Mouse (Mus musculus) embryonic facial prominence, embryonic 11.5 days (tissue): ENCODE data around the gene Lrrc10. TPM values are rescaled to one million over a fixed set of nuclear protein-coding genes. Genes with fewer than 3 reads are reported as not detected.
A peak's percentile ranks its signal among the peaks of the same experiment; 100 is the strongest.
"Not testable (repeated sequence)": the region's sequence is repeated elsewhere in the genome, so short reads cannot be mapped to it uniquely, and the experiment has no call there.

ENCODE experiments used
- ATAC-seq: fragments of 200-750 bp; cut with Nextera tagmentation; replicated peaks from 2 replicates; pipeline ENCODE4 v1.8.0; 2017; ENCODE audit warnings: low read depth; ENCODE audit not compliant: insufficient number of reproducible peaks, low FRiP score, low TSS enrichment
- DNase-seq: peaks from one replicate; pipeline ENCODE4 v3.0.0-alpha.2; 2015; ENCODE audit warnings: low spot score
- H3K27ac ChIP-seq: fragments of 300-500 bp; sonication (generic); replicated peaks from 2 replicates; pipeline ENCODE4 v1.5.1; 2014; ENCODE audit warnings: mild to moderate bottlenecking, low read depth, low read length, control low read depth
- H3K27me3 ChIP-seq: fragments of 300-500 bp; sonication (generic); 2 replicates; pipeline ENCODE4 v1.6.1; 2014; ENCODE audit warnings: mild to moderate bottlenecking, low read length, moderate library complexity, mixed read lengths; ENCODE audit not compliant: control insufficient read depth, insufficient read depth
- H3K36me3 ChIP-seq: fragments of 300-500 bp; sonication (generic); replicated peaks from 2 replicates; pipeline ENCODE4 v1.6.1; 2014; ENCODE audit warnings: low read depth, mild to moderate bottlenecking, low read length, moderate library complexity, mixed read lengths; ENCODE audit not compliant: control insufficient read depth, insufficient read depth
- H3K4me1 ChIP-seq: fragments of 300-500 bp; sonication (generic); 2 replicates; pipeline ENCODE4 v1.6.1; 2014; ENCODE audit warnings: low read length, mixed read lengths; ENCODE audit not compliant: control insufficient read depth, insufficient read depth
- H3K4me2 ChIP-seq: fragments of 300-500 bp; sonication (generic); 2 replicates; pipeline ENCODE4 v1.6.1; 2014; ENCODE audit warnings: low read depth, mild to moderate bottlenecking, control low read depth, low read length, moderate library complexity
- H3K4me3 ChIP-seq: fragments of 300-500 bp; sonication (generic); 2 replicates; pipeline ENCODE4 v1.5.1; 2014; ENCODE audit warnings: low read depth, low read length, control low read depth
- H3K9ac ChIP-seq: fragments of 300-500 bp; sonication (generic); replicated peaks from 2 replicates; pipeline ENCODE4 v1.6.1; 2014; ENCODE audit warnings: mild to moderate bottlenecking, control low read depth, low read length
- H3K9me3 ChIP-seq: fragments of 300-500 bp; sonication (generic); replicated peaks from 2 replicates; pipeline ENCODE4 v1.6.1; 2016; ENCODE audit warnings: mild to moderate bottlenecking, low read length, inconsistent platforms, mixed read lengths; ENCODE audit not compliant: control insufficient read depth
- WGBS: fragments of 180-500 bp; shearing (Covaris S2); extraction: QIAGEN DNeasy Blood & Tissue Kit; methylation state at CpG from one replicate; pipeline ENCODE4 v1.1.7; 2014; 5-methylcytosine and 5-hydroxymethylcytosine counted together
- polyA plus RNA-seq: library from polyadenylated mRNA; unstranded; fragments of >200 nt; fragmentation: Nextera tagmentation; extraction: Ambion mirVana; gene quantifications from 2 replicates; pipeline ENCODE4 v1.2.1, GENCODE M21; 2014

Gene Lrrc10
- polyA plus RNA-seq, 1 experiment from 2014 or later, result not detected

DNA sequence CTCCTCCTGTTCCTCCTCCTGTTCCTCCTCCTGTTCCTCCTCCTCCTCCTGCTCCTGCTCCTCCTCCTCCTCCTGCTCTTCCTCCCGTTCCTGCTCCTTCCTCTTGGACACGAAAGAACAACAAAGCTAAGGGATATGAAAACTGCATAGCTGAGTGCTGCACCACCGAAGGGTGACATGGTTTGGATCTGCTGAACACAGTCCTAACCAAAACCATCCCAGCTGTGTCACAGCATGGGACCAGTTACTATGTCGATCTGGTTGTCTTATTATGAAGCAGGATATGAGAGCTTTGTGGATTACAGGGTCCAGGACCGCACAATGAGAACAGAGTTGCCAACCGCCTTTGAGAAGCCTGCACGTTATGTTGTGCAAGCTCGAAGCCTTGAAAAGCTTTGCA is 19.0 kb upstream of the Lrrc10 start:
- H3K27me3 ChIP-seq, result no peaks in the 10 kb centered on the region
- H3K4me1 ChIP-seq, result peaks cover 3% of the 10 kb centered on the region; the same call in 1 of the 2 replicates
- no peak for DNase-seq
- H3K36me3 ChIP-seq, result no peaks in the 10 kb centered on the region
- no peak overlapping the region for H3K4me2 ChIP-seq
- no peaks in the 10 kb centered on the region for H3K9me3 ChIP-seq
- 80% methylated on average over 8 of the region's 8 CpGs for WGBS
- no peak overlapping the region for H3K4me3 ChIP-seq
- no peak overlapping the region for H3K9ac ChIP-seq
- no peak for ATAC-seq
- no peak overlapping the region for H3K27ac ChIP-seq

DNA sequence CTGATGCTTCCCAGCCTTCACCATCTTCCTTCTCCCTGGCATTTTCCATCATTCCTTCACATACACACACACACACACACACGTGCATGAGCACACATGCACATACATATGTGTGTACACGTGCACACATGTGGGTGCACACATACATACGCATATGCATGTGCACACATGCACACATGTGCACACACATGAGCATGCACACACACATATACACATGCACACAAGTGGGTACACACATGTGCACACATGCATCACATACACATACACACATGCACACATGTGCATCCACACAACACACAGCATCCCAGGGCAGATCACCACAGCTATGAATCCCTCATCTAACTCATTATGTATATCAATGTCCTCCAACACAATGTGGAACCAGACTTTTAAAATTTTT is 14.0 kb upstream of the Lrrc10 start:
- H3K4me3 ChIP-seq, result no peak overlapping the region
- H3K27me3 ChIP-seq, result no peaks in the 10 kb centered on the region
- DNase-seq, result no peak
- no peaks in the 10 kb centered on the region for H3K9me3 ChIP-seq
- no peak overlapping the region for H3K9ac ChIP-seq
- 92% methylated on average over 3 of the region's 3 CpGs for WGBS
- H3K4me1 ChIP-seq, result no peaks in the 10 kb centered on the region
- no peak for ATAC-seq
- H3K4me2 ChIP-seq, result no peak overlapping the region
- H3K36me3 ChIP-seq, result no peaks in the 10 kb centered on the region
- no peak overlapping the region for H3K27ac ChIP-seq

DNA sequence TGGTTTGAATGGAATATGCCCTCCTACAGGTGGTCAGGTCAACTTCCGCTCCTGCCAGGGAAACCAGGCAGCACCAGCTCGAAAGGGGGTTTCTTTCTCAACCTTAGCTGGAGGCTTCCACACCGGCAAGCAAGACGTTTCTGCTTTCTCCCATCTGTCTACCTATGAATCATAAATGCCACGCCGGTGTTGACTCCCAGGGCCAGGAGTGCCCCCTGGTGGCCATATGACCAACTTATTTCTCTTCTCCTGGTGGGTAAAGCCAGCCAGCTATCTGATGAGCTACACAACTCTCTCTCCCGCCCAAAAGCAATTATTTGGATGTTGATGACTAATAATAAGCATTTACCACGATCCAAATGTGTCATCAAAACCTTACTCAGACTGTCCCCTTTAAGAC is 11.4 kb upstream of the Lrrc10 start:
- Histone ChIP-seq H3K4me1 (no peaks in the 10 kb centered on the region), H3K4me2 (no peak overlapping the region), H3K27ac (no peak overlapping the region), H3K9me3 (no peaks in the 10 kb centered on the region), H3K9ac (no peak overlapping the region), H3K4me3 (no peak overlapping the region), H3K36me3 (no peaks in the 10 kb centered on the region), H3K27me3 (no peaks in the 10 kb centered on the region)
- WGBS, result 21% methylated on average over 8 of the region's 8 CpGs
- DNase-seq (peak; percentile 91), ATAC-seq (no peak)

DNA sequence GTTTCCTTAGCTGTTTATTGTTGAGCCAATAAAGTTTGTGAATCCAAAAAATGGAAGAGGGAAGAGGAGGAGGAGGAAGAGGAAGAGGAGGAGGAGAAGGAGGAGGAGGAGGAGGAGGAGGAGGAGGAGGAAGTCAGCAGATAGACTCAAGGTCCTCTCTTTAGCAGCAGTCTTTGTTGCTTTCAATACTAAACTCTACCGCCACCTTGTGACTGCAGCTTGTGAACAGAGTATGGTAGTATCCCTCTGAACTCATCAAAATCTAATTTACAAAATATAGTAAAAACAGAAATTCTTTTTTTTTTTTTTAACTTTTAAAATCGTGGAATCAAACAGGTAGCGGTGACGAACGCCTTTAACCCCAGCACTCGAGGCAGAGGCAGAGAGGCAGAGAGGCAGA is 4.8 kb upstream of the Lrrc10 start:
- Histone ChIP-seq H3K27me3 (no peaks in the 10 kb centered on the region), H3K9ac (no peak overlapping the region), H3K36me3 (no peaks in the 10 kb centered on the region), H3K4me2 (no peak overlapping the region), H3K4me1 (no peaks in the 10 kb centered on the region), H3K27ac (no peak overlapping the region), H3K4me3 (no peak overlapping the region), H3K9me3 (no peaks in the 10 kb centered on the region)
- DNase-seq, result peak; percentile 61
- WGBS, result 70% methylated on average over 6 of the region's 6 CpGs
- no peak for ATAC-seq

DNA sequence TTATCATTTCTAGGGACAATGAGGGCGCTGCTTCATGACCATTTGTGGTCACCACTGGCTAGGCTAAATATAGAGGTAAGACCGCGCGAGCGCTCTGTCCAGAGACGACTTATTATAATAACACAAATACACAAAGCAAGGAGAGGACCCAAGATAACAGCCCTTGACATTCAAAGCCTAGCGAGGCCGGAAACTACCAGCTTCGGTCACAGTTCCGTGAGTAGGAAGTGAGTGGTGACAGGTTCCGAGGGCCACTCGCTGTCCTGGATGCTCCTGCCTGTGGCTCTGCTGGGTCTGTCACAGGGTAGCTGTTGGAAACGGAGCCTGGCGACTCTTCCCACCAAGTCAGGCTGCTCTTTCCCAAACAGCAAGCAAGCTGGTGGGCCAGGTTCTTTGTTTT is 2.8 kb upstream of the Lrrc10 start:
- Histone ChIP-seq H3K4me1 (no peaks in the 10 kb centered on the region), H3K36me3 (no peaks in the 10 kb centered on the region)
- WGBS, result 85% methylated on average over 14 of the region's 14 CpGs

DNA sequence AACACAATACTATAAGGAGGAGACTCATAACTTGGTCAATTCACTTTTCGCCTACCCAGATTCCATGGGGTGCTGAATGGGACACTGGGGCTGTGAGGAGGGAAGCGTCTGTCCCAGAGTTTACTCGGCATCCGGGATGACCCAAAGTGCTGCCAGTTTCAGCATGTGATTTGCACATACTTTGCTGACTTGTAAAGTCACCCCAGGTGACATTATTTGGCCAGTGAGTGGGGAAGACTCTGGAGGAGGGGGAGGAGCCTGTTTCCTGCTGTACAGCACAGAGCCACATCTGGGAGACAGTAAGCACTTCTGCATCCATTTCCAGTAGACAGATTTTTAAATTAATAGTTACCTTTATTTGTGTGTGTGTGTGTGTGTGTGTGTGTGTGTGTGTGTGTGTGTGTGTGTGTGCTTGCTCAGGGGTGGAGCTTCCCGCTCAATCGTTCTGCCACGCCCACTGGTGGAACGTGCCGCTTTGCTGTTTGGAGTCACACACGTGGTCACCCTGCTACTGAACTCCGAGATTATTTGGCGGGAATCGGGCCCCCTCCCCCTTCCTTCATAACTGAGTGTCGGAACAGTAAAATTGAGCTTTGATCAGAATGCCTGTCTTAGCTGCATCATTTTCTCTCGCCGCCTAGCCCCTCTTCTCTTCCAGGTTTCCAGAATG is 1.5 kb upstream of the Lrrc10 start:
- not testable (repeated sequence) for H3K4me3 ChIP-seq, ATAC-seq

More for the DNA sequence above, 2.8 kb upstream of the Lrrc10 start:
- no peak overlapping the region for H3K9ac ChIP-seq
- no peaks in the 10 kb centered on the region for H3K9me3 ChIP-seq
- ATAC-seq (no peak), DNase-seq (no peak)
- no peak overlapping the region for H3K27ac ChIP-seq
- H3K27me3 ChIP-seq, result no peaks in the 10 kb centered on the region
- H3K4me2 ChIP-seq, result no peak overlapping the region
- H3K4me3 ChIP-seq, result no peak overlapping the region

DNA sequence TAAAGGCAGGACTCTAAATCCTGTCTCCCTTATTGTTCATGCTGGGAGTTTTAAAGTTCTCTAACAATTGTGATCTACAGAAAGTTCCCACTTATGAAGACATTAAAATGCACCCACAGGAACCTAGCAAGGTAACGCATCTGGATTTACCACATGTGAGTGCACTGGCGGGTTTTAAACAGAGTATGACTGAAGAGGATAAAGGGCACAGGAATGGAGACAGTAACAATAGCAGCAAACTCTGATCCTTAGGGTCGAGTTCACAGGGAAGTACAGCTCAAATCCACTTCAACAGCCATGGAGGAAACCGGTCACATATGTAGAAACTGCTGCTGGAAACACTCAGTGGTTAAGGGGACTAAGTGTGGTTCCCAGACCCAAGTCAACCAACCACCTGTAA is 4.1 kb downstream of the Lrrc10 start:
- Histone ChIP-seq H3K4me1 (no peaks in the 10 kb centered on the region), H3K9ac (no peak overlapping the region), H3K27ac (no peak overlapping the region), H3K27me3 (no peaks in the 10 kb centered on the region), H3K36me3 (peaks cover 15% of the 10 kb centered on the region), H3K4me3 (no peak overlapping the region), H3K4me2 (no peak overlapping the region), H3K9me3 (no peaks in the 10 kb centered on the region)
- 85% methylated on average over 4 of the region's 4 CpGs for whole genome bisulfite sequencing
- no peak for ATAC-seq
- no peak for DNase-seq

More for the DNA sequence above, 1.5 kb upstream of the Lrrc10 start:
- not testable (repeated sequence) for H3K36me3 ChIP-seq, H3K27ac ChIP-seq, H3K4me2 ChIP-seq, DNase-seq, H3K4me1 ChIP-seq, H3K27me3 ChIP-seq, H3K9ac ChIP-seq, H3K9me3 ChIP-seq
- WGBS, result 69% methylated on average over 13 of the region's 16 CpGs

DNA sequence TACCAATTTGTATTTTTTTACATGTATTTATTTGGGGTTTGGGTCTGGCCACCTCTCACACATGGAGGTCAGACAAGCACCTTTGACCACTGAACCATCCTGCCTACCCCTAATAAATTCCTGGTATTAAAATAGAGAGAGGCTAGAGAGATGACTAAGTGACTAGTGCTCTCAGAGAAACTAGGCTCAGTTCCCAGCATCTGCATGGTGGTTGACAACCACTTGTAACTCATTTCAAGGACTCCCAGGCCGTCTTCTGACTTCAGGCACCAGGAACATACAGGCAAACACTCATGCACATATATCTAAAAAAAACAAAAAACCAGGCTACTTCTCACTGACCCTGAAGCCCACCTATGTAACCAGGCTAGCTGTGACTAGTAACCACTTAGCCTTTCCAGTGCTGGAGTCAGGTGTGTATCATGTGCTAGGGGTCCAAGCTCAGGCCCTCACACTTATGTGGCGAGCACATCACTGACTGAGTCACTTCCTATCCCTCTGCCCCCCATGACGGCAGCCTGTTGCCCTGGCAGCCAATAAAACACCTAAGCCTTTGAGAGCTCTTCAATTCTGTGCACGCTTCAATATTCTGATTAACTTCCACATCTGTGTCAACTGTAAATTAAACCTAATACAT is 4.9 kb downstream of the Lrrc10 start:
- DNase-seq (no peak), ATAC-seq (no peak)
- no peak overlapping the region for H3K9ac ChIP-seq
- no peak overlapping the region for H3K4me3 ChIP-seq
- H3K27me3 ChIP-seq, result no peaks in the 10 kb centered on the region
- no peak overlapping the region for H3K27ac ChIP-seq
- no peaks in the 10 kb centered on the region for H3K9me3 ChIP-seq
- peaks cover 17% of the 10 kb centered on the region for H3K36me3 ChIP-seq
- WGBS, result 88% methylated on average over 4 of the region's 4 CpGs
- no peaks in the 10 kb centered on the region for H3K4me1 ChIP-seq
- no peak overlapping the region for H3K4me2 ChIP-seq
